Mouse (Mus musculus) small intestine, adult 2 months (tissue): ENCODE measurements around the gene Pld3.

Experiments
- CTCF ChIP-seq: fragments of 200-500 bp; IDR thresholded peaks from 2 replicates; pipeline ENCODE4 v1.5.1; 2012; ENCODE audit warnings: low read depth, mild to moderate bottlenecking, control low read depth, inconsistent platforms, low read length, moderate library complexity, mixed read lengths; ENCODE audit not compliant: insufficient replicate concordance, insufficient read length; ENCODE audit errors: extremely low read depth
- POLR2A ChIP-seq: fragments of 200-500 bp; IDR thresholded peaks from 2 replicates; pipeline ENCODE4 v1.6.1; 2012; ENCODE audit warnings: low read depth, mild to moderate bottlenecking, control low read depth, inconsistent platforms, low read length, moderate library complexity

GRCm38 (mm10) chr7:27576914-27577313, 23.9 kb upstream of the Pld3 start:
- no peak for TF ChIP-seq POLR2A
- TF ChIP-seq CTCF = peak; percentile 60; the same call in 1 of the 2 replicates
